Comparison of ENCODE assay signal across 8 mouse cellular contexts in genomic region chr15:97766594-97767279, GRCm38 (mm10). TPM values are rescaled to one million over a fixed set of nuclear protein-coding genes. Genes with fewer than 3 reads are reported as not detected.
A peak's percentile ranks its signal among the peaks of the same experiment; 100 is the strongest.
DNase-seq lines count a peak whose midpoint lies in the region; ATAC-seq and TF ChIP-seq lines count a peak whose summit lies in the region.

No protein-coding gene starts in this region.

- H3K4me3 ChIP-seq in heart, embryonic 14.5 days (ENCODE audit: control insufficient read depth in 1 of 2, insufficient read depth in 1 of 2, low read depth in 1 of 2, low read length in 2 of 2): peak overlapping the region; percentile 50 to 57
- peak overlapping the region; percentile 51 for H3K4me3 ChIP-seq in embryonic facial prominence, embryonic 13.5 days
- H3K4me3 ChIP-seq in lung, postnatal 0 days (ENCODE audit: low read depth, low read length): peak overlapping the region; percentile 55

- no peak for TF ChIP-seq CTCF in lung, postnatal 0 days (IDR thresholded peaks at IDR 0.05)

- H3K9ac ChIP-seq in heart, embryonic 14.5 days (ENCODE audit: low read length): peak overlapping the region; percentile 81
- H3K9ac ChIP-seq in embryonic facial prominence, embryonic 13.5 days: peak overlapping the region; percentile 72
- H3K9ac ChIP-seq in lung, postnatal 0 days (replicated peaks; ENCODE audit: low read depth): peak overlapping the region; percentile 55

- peaks cover 24 to 34% of the 10 kb centered on the region in 2 experiments for H3K4me1 ChIP-seq in heart, embryonic 14.5 days (ENCODE audit: control insufficient read depth in 2 of 2, insufficient read depth in 2 of 2, low read length in 2 of 2)
- H3K4me1 ChIP-seq in embryonic facial prominence, embryonic 13.5 days: peaks cover 42% of the 10 kb centered on the region
- H3K4me1 ChIP-seq in lung, postnatal 0 days (ENCODE audit: insufficient read depth, low read depth, low read length): peaks cover 10% of the 10 kb centered on the region

- H3K9me3 ChIP-seq in heart, embryonic 14.5 days (ENCODE audit: control insufficient read depth, low read length): no peaks in the 10 kb centered on the region
- H3K9me3 ChIP-seq in embryonic facial prominence, embryonic 13.5 days: no peaks in the 10 kb centered on the region
- H3K9me3 ChIP-seq in lung, postnatal 0 days (ENCODE audit: low read length): no peaks in the 10 kb centered on the region

- ATAC-seq in heart, embryonic 14.5 days (ENCODE audit: insufficient number of reproducible peaks, insufficient read depth, low FRiP score, low read depth): no peak
- no peak for ATAC-seq in embryonic facial prominence, embryonic 13.5 days (ENCODE audit: insufficient number of reproducible peaks, insufficient read depth, low FRiP score, low TSS enrichment, low read depth)
- ATAC-seq in lung, postnatal 0 days: no peak
- no peak for ATAC-seq in activated CD4-positive, CD25-positive, alpha-beta regulatory T cell, adult 4 months
- no peak for ATAC-seq in CD4-positive, CD25-positive, alpha-beta regulatory T cell, adult 4 months

- no peak for TF ChIP-seq EP300 in lung, postnatal 0 days (IDR thresholded peaks at IDR 0.05)

- no peaks in the 10 kb centered on the region for H3K27me3 ChIP-seq in heart, embryonic 14.5 days (ENCODE audit: control insufficient read depth, insufficient read depth, low read length)
- peaks cover 47% of the 10 kb centered on the region for H3K27me3 ChIP-seq in embryonic facial prominence, embryonic 13.5 days
- H3K27me3 ChIP-seq in lung, postnatal 0 days (replicated peaks; ENCODE audit: insufficient read depth, low read length): no peaks in the 10 kb centered on the region

- WGBS in heart, embryonic 14.5 days: 11% methylated on average over 23 of the region's 23 CpGs
- WGBS in embryonic facial prominence, embryonic 13.5 days: 7% methylated on average over 23 of the region's 23 CpGs
- WGBS in lung, postnatal 0 days: 7% methylated on average over 23 of the region's 23 CpGs

- H3K36me3 ChIP-seq in heart, embryonic 14.5 days (ENCODE audit: control insufficient read depth, insufficient read depth, low read length): no peaks in the 10 kb centered on the region
- H3K36me3 ChIP-seq in embryonic facial prominence, embryonic 13.5 days: no peaks in the 10 kb centered on the region
- no peaks in the 10 kb centered on the region for H3K36me3 ChIP-seq in lung, postnatal 0 days (ENCODE audit: insufficient read depth, low read length)

- peak overlapping the region; percentile 95 for H3K4me2 ChIP-seq in heart, embryonic 14.5 days (ENCODE audit: low read length)
- H3K4me2 ChIP-seq in embryonic facial prominence, embryonic 13.5 days: peak overlapping the region; percentile 94
- peak overlapping the region; percentile 69 for H3K4me2 ChIP-seq in lung, postnatal 0 days (replicated peaks; ENCODE audit: low read depth, low read length)

- peak overlapping the region; percentile 66 to 80 for H3K27ac ChIP-seq in heart, embryonic 14.5 days (replicated peaks in 1 of 2; ENCODE audit: control insufficient read depth in 1 of 2, insufficient read depth in 1 of 2, low read depth in 2 of 2, low read length in 2 of 2)
- no peak overlapping the region for H3K27ac ChIP-seq in embryonic facial prominence, embryonic 13.5 days
- peak overlapping the region; percentile 81 for H3K27ac ChIP-seq in lung, postnatal 0 days (ENCODE audit: low read length)

- no peak for DNase-seq in heart, adult 18-20 months
- peak; percentile 82 for DNase-seq in kidney, adult 11 months
- no peak for DNase-seq in lung, postnatal 0 days (ENCODE audit: low spot score)
- DNase-seq in ovary, postnatal 36 days (ENCODE audit: low spot score): no peak

RNA-seq across cellular contexts. Expression of gene Rapgef3, which starts 1.0 kb away (rescaled TPM):
- polyA plus RNA-seq in heart, embryonic 14.5 days (2014; fragmentation: Nextera tagmentation; extraction: Ambion mirVana): 15.9 and 19.2 TPM in 2 replicates
- total RNA-seq in heart, adult 18-20 months (2021): 10 to 100 TPM; 21.8 to 23.3 TPM
- polyA plus RNA-seq in embryonic facial prominence, embryonic 13.5 days (2015; fragmentation: Nextera tagmentation; extraction: Ambion mirVana): 7.1 and 9.3 TPM in 2 replicates
- polyA plus RNA-seq in lung, postnatal 0 days (2015; fragmentation: Nextera tagmentation; extraction: Ambion mirVana): 18.7 and 25.5 TPM in 2 replicates
- not detected for polyA plus RNA-seq in activated CD4-positive, CD25-positive, alpha-beta regulatory T cell, adult 4 months (2017; shearing (Covaris generic))
- 1 to 10 TPM in 1 of 2 experiments, under 1 TPM in 1; 0.31 to 1.5 TPM for polyA plus RNA-seq in CD4-positive, CD25-positive, alpha-beta regulatory T cell, adult 4 months (2017; shearing (Covaris generic))

RNA-seq across cellular contexts. Expression of gene Slc48a1, which starts 11.6 kb away (rescaled TPM):
- polyA plus RNA-seq in heart, embryonic 14.5 days (2014; fragmentation: Nextera tagmentation; extraction: Ambion mirVana): 67.1 and 69.6 TPM in 2 replicates
- total RNA-seq in heart, adult 18-20 months (2021): 10 to 100 TPM; 57.9 to 69.7 TPM
- polyA plus RNA-seq in embryonic facial prominence, embryonic 13.5 days (2015; fragmentation: Nextera tagmentation; extraction: Ambion mirVana): 34.7 and 41.9 TPM in 2 replicates
- 69.5 and 75.7 TPM in 2 replicates for polyA plus RNA-seq in lung, postnatal 0 days (2015; fragmentation: Nextera tagmentation; extraction: Ambion mirVana)
- 10 to 100 TPM; 23.6 to 29.0 TPM for polyA plus RNA-seq in activated CD4-positive, CD25-positive, alpha-beta regulatory T cell, adult 4 months (2017; shearing (Covaris generic))
- 10 to 100 TPM; 33.9 to 37.1 TPM for polyA plus RNA-seq in CD4-positive, CD25-positive, alpha-beta regulatory T cell, adult 4 months (2017; shearing (Covaris generic))

RNA-seq across cellular contexts. Expression of gene Endou, which starts 35.6 kb away (rescaled TPM):
- 0.19 and 0.43 TPM in 2 replicates for polyA plus RNA-seq in heart, embryonic 14.5 days (2014; fragmentation: Nextera tagmentation; extraction: Ambion mirVana)
- total RNA-seq in heart, adult 18-20 months (2021): 1 to 10 TPM; 1.3 to 1.8 TPM
- polyA plus RNA-seq in embryonic facial prominence, embryonic 13.5 days (2015; fragmentation: Nextera tagmentation; extraction: Ambion mirVana): 1.7 and 2.8 TPM in 2 replicates
- 2.1 and 2.9 TPM in 2 replicates for polyA plus RNA-seq in lung, postnatal 0 days (2015; fragmentation: Nextera tagmentation; extraction: Ambion mirVana)
- under 1 TPM in 1 of 2 experiments, not detected in 1; 0.33 TPM for polyA plus RNA-seq in activated CD4-positive, CD25-positive, alpha-beta regulatory T cell, adult 4 months (2017; shearing (Covaris generic))
- under 1 TPM in 1 of 2 experiments, not detected in 1; 0.22 TPM for polyA plus RNA-seq in CD4-positive, CD25-positive, alpha-beta regulatory T cell, adult 4 months (2017; shearing (Covaris generic))
